Mouse (Mus musculus): ENCODE measurements around the gene Ephx4.

The Ephx4 gene

DNA sequence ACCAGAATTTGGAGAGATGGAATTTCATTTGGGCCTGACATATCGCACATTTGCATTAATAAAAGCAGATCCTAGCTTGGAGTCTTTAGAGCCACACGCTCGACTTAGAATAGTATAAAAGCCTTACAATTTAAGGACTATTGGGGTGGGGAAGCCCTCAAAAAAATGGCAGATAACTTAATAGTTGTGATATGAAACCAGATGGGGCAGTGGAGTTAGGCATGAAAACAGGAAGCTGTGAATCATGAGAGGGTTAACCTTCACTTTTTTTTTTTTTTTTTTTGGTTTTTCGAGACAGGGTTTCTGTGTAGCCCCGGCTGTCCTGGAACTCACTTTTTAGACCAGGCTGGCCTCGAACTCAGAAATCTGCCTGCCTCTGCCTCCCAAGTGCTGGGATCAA lies 33.6 kb downstream of the Ephx4 start:
- no peak for DNase-seq

DNA sequence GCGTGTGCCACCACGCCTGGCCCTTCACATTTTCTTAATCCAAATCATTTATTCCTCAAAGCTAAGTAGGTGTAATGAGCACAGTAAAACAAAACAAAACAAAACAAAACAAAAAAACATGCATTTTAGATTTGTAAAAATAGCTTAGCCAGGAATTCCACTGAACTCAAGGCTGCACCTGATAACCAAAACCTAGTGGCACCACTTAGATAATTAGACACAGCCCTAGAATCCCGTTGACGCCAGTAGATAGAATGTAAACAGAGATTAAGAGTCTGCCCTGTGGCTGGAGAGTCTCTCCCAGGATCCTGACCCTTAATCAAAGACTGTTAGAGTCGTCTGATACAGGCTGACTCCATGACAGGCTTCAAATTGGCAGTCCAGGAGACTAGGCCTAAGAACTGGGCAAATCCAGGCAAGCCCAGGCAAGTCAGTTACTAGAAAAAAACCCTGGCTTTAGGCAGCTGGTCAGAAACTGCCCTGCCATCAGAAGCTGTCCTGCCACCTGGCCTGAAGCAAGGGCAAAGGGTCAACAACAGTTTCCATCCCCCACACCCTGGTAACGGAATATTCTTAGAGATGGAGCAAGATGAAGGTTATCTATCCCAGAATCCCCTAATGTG lies 34.2 kb downstream of the Ephx4 start:
- no peak for DNase-seq

DNA sequence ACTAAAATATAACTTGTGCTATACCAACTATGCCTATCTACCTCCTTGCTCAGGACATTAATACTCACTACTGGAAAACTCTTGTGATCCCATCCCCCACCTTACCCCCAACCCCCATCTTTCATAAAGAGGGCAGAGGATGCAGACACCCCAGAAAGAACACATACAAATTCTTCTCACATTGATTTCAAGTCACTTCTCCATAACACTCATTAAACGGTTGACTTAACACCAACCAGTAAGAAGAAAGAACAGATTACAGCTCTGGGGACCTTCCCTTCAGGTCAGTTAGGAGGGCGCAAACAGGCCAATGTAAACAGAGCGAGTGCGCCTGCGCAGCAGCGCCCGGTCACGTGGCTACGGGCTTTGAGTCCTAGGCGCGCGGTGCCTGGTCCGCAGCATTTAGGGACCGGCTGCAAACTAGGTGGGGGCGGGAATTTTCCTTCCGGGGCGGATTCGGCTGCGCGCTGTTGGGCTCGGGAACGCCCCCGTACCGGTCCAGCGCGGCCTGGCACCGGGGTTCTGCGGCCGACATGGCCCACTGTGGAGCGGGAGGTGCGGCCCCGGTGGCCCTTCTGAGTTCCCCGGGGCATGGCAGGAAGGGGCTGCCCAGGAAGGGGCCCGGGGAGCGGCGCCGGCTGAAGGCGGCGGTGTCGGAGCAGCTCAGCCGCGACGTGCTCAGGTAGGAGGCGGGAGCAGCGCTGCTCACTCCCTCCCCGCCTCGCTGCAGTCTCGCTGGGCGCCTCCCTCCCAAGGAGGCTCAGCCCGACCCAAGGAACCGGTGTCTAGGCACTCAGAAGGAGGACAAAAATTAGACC lies 35.1 kb downstream of the Ephx4 start, which contains the start of gene Btbd8:
TSS of gene Btbd8 (plus strand) at position 534 of the 818 bp plus-strand sequence.
- peak; percentile 90 for DNase-seq

DNA sequence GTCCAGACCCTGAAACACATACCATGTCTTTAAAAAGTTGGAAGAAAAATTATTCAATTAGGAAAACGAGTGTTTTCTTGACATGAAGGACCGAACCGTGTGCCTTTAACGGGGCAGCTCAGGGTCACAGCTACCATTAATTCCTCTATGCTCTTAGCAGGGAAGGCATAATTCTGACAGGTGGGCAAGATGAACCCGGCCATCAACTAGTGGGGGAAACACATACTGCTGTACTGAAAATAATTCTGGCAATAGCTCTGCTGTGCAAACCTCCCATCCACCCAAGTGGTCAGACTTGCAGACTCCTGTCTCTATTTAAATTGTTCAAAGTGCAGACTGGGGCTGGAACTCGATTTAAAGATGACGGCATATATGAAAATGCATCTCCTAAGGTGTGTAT lies 35.8 kb downstream of the Ephx4 start:
- no peak for DNase-seq

DNA sequence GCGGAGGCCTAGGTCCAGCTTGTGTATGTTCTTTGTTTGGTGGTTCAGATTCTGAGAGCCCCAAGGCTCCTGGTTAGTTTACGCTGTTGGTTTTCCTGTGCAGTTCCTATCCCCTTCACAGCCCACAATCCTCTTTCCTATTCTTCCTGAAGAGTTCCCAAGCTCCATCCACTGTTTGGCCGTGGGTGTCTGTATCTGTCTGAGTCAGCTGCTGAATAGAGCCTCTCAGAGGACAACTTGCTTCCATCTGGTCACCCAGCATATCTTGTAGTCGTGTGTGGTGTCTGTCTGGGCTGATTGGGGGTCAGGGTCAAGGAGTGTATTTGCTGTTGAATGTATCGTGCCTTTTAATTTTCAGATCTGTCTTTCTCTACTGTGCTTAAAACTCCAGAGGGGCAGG lies 39.3 kb downstream of the Ephx4 start:
- DNase-seq, result no peak

DNA sequence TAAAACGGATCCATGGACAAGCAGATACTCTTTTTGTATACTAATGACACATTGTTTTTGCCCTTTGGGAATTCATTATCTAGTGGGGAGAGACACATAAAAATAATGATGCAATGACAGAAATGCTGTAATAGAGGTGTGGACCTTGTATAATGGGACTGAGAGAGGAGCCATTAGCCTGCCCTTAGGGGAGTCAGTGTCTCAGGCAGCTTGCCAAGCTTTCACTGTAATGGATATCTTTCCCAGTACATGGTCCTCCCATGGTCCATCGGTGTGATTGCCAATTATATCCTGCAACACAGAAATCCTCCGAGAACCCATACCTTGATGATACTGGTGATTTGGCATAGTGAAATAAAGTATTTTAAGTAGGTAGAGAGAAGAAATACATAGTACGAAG lies 41.7 kb downstream of the Ephx4 start:
- no peak for DNase-seq

DNA sequence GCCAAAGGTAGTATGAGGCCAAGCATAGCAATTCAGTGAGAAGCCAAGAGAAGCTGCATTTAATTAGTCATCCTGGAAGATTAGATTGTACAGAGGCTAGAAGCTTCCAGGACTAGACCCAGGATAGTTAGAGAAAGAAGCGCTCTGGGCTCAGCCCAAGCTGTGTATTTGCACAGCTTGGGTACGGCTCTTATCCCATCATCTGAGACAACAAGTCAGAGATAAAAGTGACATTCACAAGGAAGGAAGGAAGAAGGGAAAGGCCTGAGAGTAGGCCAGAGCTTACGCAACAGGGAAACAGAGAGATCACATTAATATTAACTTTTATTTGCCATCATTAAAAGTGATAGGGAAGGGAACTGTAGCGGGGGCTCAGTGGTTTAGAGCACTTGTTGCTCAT lies 45.4 kb downstream of the Ephx4 start:
- DNase-seq, result no peak

DNA sequence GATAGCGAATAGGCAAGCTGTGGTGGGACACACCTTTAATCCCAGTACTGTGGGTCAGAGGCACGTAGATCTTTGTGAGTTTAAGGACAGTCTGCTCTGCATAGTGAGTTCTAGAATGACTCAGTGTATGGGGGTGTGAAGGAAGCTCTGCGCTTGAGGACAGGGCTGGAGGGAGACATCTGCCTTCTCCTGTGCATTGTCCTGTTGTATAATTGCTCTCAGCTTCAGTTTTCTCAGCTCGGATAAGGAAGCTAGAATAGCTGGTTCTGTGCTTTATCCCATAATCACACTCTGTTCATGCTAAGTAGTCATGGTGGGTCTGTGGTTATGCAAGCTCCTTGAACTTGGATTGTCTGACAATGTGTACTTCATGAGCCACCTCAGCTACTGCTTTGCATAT lies 46.2 kb downstream of the Ephx4 start:
- DNase-seq, result peak; percentile 20

DNA sequence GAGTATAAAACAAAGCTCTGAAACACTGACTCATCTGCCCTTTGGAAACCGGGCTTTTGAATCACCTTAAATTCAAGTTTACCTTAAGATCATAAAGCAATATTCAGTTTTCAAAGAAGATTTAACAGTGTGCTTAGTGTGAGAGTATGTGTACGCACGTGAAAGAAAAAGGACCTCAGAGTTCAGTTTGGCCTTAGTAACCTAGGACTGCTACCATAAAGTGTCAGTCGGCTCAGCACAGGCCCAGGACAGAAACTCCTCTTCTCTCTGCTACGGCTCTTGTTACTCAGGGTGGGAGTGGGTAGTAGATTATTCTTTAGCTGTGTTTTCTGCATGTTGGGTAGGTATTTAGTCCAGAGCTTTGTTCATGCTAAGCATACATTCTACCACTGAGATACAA lies 47.1 kb downstream of the Ephx4 start:
- DNase-seq, result no peak

DNA sequence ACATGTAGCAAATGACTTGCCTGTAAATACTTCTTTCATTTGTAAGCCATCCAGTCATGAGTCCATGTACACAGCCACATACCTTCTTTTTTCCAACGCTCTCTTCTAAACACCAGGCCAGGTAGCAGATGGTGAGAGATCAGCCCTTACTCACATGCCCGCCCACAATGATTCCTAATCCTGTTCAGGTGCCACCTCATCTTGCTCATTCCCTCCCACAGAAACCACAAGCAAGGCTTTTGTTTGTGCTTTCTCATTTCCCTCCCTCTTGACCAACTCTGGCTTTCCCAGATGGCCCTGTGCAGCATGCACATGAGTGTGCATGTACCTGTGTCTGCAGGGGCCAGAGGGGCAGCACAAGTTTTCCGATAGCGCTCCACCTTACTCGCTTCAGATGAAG lies 47.8 kb downstream of the Ephx4 start:
- DNase-seq, result peak; percentile 45

DNA sequence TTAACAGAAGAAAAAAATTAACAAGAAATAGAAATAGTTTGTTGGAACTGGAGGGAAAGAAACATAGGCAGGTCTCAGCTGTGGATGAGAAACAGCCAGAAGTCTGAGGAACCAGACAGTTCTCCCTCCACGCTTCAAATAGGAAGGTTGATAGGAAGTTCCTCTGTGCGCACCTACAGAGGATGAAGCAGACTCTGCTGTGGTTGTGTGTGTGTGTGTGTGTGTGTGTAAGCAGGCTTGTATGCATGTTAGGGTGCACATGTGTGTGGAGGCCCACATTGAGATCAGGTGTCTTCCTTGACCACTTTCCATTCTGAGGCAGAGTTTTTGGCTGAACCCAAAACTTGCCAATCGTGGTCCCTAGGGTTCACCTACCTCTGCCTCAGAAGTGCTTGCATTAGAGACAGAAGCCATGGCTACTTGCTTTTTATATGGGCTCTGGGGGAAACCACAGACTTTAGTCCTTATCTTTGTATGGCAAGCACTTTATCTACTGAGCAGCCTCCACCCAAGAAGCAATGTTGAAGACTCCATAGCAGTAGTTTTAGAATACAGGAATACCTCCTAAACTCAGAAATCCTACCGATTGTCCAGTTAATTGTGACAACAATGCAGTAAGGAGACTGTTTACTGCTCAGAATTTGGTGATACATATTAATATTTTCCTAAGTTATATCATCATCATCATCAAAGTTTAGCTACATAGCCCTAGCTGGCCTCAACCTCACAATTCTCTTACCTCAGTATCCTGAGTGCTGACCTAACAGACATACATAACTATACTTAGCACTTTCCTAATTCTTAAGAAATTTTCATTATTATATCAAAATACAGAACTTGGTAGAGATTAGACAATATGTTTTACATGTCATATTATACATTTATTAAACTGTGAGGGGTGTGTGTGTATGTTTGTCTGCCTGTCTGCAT lies 59.9 kb downstream of the Ephx4 start:
- no peak for DNase-seq

DNA sequence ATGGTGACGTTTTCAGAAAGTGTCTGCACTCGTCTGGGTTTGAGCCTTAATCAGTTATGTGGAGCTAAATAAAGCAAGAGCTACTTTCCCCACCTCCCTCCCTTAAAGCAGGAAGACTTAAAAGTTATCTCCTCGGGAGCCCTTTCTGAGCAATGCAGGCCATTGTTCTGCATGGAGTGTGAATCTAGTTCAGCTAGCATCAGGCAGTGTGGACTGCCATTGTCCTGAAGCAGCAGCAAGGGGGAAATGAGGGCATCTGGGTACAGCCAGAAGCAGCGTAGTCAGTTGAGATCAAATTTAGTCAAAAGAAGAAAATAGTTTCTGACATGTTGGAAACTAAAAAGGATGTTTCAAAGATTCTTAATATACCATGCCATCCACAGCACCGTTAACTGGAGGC lies 64.0 kb downstream of the Ephx4 start:
- no peak for DNase-seq

DNA sequence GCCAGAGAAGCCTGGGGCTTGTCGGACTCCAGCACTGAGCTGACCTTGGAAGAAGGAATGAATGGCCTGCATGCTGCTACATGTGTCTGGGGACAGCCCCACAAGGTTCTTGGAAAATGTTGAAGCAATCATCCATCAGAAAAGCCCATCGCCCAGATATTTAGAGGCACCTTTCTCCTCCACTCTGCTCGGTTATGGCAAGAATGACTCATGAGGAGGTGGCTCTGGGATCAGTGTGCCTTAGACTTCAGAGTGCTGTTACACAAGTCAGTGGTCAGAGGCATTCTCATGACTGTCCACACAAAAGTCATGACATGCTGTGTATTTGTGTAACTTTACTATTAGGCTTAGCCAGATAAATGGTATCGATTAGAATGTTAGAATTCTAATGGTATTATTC lies 64.6 kb downstream of the Ephx4 start:
- no peak for DNase-seq

DNA sequence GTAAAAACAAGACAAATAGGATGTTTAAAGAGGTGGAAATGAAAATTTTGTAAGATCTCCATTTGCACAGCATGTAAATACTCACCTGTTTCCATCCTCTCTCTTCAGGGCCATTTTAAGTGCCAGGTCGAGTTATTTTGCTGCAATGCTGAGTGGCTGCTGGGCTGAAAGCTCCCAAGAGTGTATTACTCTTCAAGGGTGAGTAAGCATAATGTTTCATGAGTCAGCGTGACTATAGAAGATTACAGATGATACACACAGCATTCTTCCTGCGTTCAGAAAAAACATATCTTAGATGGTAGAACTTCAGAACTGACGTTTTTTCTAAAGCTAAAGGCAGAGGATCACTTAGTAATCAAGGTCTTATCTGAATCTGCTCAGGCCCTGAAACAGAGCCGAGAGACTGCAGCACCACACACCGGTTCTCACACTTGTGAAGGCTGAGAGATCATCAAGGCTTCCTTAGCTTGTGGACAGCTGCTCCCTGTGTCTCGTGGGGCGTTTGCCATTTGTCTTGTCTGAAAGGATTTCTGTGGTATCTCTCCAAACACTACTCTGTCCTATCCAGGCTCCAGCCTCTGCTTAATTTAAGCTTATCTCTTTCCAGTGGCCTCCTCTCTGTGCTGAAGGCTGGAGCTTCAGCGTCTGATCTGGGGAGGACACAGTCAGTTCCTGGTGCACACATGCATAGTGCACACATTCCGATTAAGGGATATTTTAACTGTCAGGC lies 68.2 kb downstream of the Ephx4 start:
- DNase-seq, result no peak
